Mouse (Mus musculus) thymus, adult 2 months (tissue): ENCODE results near the gene Rps6ka2. TPM values are rescaled to one million over a fixed set of nuclear protein-coding genes. Genes with fewer than 3 reads are reported as not detected.

Experiments
- DNase-seq: peaks from one replicate; pipeline ENCODE4 v3.0.0; 2021
- H3K27ac ChIP-seq: fragments of 200-500 bp; 2 replicates; pipeline ENCODE4 v1.5.1; 2012; ENCODE audit warnings: low read length, control low read depth; ENCODE audit not compliant: control insufficient read depth, insufficient read depth
- H3K27me3 ChIP-seq: fragments of 200-500 bp; 2 replicates; pipeline ENCODE4 v1.6.1; 2012; ENCODE audit warnings: mild to moderate bottlenecking, low read length, moderate library complexity, mixed read lengths; ENCODE audit not compliant: control insufficient read depth, insufficient read depth
- H3K36me3 ChIP-seq: fragments of 200-500 bp; 2 replicates; pipeline ENCODE4 v1.6.1; 2012; ENCODE audit warnings: mild to moderate bottlenecking, low read length, moderate library complexity; ENCODE audit not compliant: control insufficient read depth, insufficient read depth
- H3K4me1 ChIP-seq: fragments of 200-500 bp; replicated peaks from 2 replicates; pipeline ENCODE4 v1.6.1; 2012; ENCODE audit warnings: low read length; ENCODE audit not compliant: control insufficient read depth, insufficient read depth
- H3K4me3 ChIP-seq: fragments of 200-500 bp; 2 replicates; pipeline ENCODE4 v1.5.1; 2012; ENCODE audit warnings: mild to moderate bottlenecking, low read length, control low read depth, moderate library complexity; ENCODE audit not compliant: control insufficient read depth, insufficient read depth
- CTCF ChIP-seq: fragments of 200-500 bp; IDR thresholded peaks from 2 replicates; pipeline ENCODE4 v1.5.1; 2012; ENCODE audit warnings: mild to moderate bottlenecking, control low read depth, low read length, moderate library complexity, borderline replicate concordance; ENCODE audit not compliant: control insufficient read depth, poor library complexity, insufficient read depth; ENCODE audit errors: extremely low read depth
- POLR2A ChIP-seq: fragments of 200-500 bp; IDR thresholded peaks from 2 replicates; pipeline ENCODE4 v1.6.1; 2012; ENCODE audit warnings: mild to moderate bottlenecking, low read length, control low read depth, moderate library complexity; ENCODE audit not compliant: control insufficient read depth, poor library complexity, insufficient read depth; ENCODE audit errors: extremely low read depth
- WGBS: fragments of 180-500 bp; shearing (Covaris S2); methylation state at CpG from one replicate; pipeline ENCODE4 v1.1.7; 2018; 5-methylcytosine and 5-hydroxymethylcytosine counted together
- polyA plus RNA-seq: library from polyadenylated mRNA; depleted of rRNA; stranded (reverse); fragments of >200 nt; gene quantifications from 2 replicates; pipeline ENCODE4 v1.2.3, GENCODE M21; 2012

The Rps6ka2 gene
- polyA plus RNA-seq, 1 experiment, result 8.8 TPM

DNA sequence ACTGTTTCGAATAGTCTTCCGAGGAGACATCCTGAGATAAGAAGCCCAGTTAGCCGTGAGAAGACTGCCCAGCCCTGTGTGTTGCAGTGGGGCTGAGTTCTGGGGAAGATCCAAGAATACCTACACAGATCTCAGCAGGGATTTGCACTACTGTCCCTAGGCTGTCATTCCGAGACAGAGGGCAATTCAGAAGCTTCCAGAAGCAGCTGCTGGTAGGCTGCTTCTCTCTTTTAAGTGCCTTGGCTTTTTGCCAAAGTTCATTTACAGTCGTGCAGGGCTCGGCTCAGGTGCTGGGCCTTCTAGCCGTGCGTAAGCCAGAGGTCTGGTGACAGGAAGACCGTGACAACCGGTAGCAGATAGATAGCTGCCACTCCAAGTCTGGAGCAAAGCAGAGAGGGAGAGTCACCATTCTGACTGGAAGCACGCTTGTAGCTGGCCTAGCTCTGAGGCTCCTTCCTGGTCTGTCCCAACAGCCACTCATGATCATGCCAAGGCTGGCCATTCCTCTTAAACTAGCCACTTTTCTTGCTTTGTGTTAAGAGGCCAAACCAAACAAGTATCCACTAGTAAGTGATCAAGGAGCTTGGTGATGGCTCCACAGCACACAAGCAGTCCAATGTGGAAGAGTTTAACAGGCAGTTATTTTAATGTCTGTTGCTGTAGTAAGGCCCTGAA lies 49.3 kb downstream of the Rps6ka2 start:
- peak; percentile 17 for DNase-seq
- peak overlapping the region; percentile 38; the same call in 1 of the 2 replicates for H3K27ac ChIP-seq

DNA sequence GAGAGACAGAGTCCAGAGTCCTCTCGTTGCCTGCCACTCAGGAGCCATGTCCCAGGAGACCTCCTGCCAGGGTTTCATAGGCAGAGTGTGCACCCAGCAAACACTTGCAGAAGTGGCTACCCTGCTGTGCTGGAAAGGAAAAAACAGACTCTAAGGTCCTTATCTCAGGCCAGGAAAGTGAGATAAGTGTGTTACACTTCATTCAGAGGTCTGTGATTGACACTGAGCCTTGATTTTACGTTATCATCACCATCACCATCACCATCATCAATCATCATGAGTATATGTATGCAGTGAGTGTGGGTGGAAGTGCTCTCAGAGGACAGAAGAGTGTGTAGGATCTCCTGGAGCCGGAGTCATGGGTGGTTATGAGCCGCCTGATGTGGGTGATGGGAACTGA lies 51.4 kb downstream of the Rps6ka2 start:
- Histone ChIP-seq H3K27ac (no peak overlapping the region), H3K27me3 (no peaks in the 10 kb centered on the region), H3K36me3 (no peaks in the 10 kb centered on the region), H3K4me1 (peaks cover 22% of the 10 kb centered on the region), H3K4me3 (no peak overlapping the region)
- DNase-seq, result no peak
- 96% methylated on average over 4 of the region's 4 CpGs for WGBS
- TF ChIP-seq POLR2A (no peak), CTCF (no peak)

More for the DNA sequence above, 49.3 kb downstream of the Rps6ka2 start:
- WGBS, result 25% methylated on average over 11 of the region's 11 CpGs
- no peak for TF ChIP-seq CTCF
- Histone ChIP-seq H3K27me3 (no peaks in the 10 kb centered on the region), H3K36me3 (no peaks in the 10 kb centered on the region), H3K4me1 (peaks cover 22% of the 10 kb centered on the region), H3K4me3 (no peak overlapping the region)

DNA sequence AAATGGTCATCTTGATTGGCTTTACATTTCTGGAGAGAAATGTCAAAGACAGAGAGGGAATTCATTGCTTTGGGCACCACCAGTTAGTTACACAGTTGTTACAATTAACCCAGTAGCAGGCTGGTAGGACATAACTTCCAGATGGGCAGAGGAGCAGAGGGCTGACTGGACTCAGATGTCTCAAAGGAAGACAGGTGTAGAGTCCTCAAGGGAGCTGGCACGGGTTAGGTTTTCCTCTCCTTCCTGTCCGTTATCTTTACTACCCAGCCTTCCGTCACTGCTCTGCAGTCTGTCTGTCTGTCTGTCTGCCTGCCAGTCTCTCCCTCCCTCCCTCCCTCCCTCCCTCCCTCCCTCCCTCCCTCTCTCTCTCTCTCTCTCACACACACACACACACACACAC lies 52.3 kb downstream of the Rps6ka2 start:
- no peak for DNase-seq
- H3K27ac ChIP-seq, result no peak overlapping the region
- H3K27me3 ChIP-seq, result no peaks in the 10 kb centered on the region
- no peaks in the 10 kb centered on the region for H3K36me3 ChIP-seq
- TF ChIP-seq POLR2A, result no peak
- WGBS, result 18% methylated on average over 3 of the region's 3 CpGs
- peaks cover 22% of the 10 kb centered on the region for H3K4me1 ChIP-seq
- no peak overlapping the region for H3K4me3 ChIP-seq

DNA sequence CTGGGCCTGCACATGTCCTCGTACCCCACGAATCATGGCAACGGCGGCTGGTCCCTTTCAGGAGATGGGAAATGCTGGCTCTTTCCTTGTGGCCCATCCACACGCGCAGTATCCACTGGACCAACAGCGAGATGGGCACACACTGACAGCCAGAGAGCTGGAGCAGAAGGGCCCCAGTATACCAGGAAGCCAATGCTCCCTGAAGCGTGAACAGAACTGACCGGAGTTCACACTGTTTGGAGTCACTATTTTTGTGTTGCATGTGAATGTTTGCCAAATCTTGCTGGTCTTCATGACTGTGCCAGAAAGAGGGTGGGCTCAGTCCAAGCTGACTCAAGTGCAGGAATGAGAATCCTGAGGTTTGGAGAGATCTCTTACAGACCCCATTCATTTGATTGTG lies 58.6 kb downstream of the Rps6ka2 start:
- H3K27ac ChIP-seq, result no peak overlapping the region
- H3K27me3 ChIP-seq, result no peaks in the 10 kb centered on the region
- H3K4me1 ChIP-seq, result no peaks in the 10 kb centered on the region
- no peak for DNase-seq
- 94% methylated on average over 9 of the region's 9 CpGs for WGBS
- no peak overlapping the region for H3K4me3 ChIP-seq
- no peaks in the 10 kb centered on the region for H3K36me3 ChIP-seq
- TF ChIP-seq CTCF, result no peak
- no peak for TF ChIP-seq POLR2A

DNA sequence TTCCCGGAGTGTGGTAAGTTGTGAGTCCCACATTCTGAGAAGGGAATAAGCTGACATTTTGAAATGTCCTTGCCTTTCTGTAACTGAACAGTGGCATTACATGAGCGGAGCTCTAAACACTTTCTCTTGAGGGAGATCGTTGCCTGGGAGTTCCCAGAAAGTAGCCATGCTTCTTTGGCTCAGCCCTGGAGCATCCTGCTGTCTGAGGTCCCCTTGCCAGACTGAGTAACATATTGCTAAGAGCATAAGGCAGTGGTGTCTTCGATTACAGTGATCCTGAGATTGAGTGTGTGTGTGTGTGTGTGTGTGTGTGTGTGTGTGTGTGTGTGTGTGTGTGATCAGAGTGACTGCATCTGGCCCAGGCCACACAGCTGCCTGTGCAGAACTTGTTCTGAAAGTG lies 61.4 kb downstream of the Rps6ka2 start:
- WGBS, result 85% methylated on average over 4 of the region's 4 CpGs
- Histone ChIP-seq H3K4me3 (no peak overlapping the region), H3K36me3 (no peaks in the 10 kb centered on the region), H3K27ac (no peak overlapping the region), H3K27me3 (no peaks in the 10 kb centered on the region), H3K4me1 (no peaks in the 10 kb centered on the region)
- no peak for TF ChIP-seq CTCF
- TF ChIP-seq POLR2A, result no peak
- DNase-seq, result no peak

DNA sequence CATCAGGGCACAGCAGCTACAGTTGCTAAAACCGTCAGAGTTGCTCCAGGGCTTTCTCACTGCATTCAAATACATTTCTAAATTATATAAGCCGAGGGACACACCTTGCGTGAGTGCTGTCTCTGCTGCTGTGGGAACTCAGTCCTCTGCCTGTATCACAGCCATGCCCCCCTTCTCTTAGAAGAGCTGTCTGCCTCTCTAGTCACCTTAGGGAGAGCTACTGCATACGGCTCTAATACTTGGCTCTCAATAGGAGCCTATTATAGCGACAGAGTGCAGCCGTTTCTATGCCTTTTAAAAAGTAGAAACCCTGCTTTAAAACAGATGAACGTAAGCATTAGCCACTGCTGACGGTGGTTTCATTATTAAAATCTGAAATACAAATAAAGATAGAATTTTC lies 61.9 kb downstream of the Rps6ka2 start:
- WGBS, result 96% methylated on average over 8 of the region's 8 CpGs
- Histone ChIP-seq H3K27ac (no peak overlapping the region), H3K4me3 (no peak overlapping the region), H3K36me3 (no peaks in the 10 kb centered on the region), H3K27me3 (no peaks in the 10 kb centered on the region), H3K4me1 (no peaks in the 10 kb centered on the region)
- no peak for TF ChIP-seq CTCF
- TF ChIP-seq POLR2A, result no peak
- no peak for DNase-seq

DNA sequence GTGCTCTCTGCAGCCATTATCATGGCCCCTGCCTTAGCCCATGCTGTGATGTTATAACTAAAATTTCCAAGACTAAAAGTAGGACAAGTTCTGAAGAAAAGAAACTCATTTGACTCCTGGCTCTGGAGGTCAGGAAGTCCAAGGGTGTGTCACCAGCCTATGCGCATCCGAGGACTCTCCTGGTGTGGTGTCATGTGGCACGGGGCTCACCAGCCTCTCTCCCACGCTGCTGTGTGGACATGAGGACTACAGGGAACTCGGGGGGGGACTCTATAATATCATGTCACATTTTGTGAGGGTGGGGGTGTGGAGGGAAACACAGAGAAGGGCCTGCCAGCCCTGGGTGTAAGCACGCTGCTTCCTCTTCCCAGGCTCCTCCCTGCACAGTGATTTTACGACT lies 62.5 kb downstream of the Rps6ka2 start:
- TF ChIP-seq POLR2A, result no peak
- TF ChIP-seq CTCF, result no peak
- DNase-seq, result no peak
- Histone ChIP-seq H3K27ac (no peak overlapping the region), H3K36me3 (no peaks in the 10 kb centered on the region), H3K27me3 (no peaks in the 10 kb centered on the region), H3K4me1 (no peaks in the 10 kb centered on the region), H3K4me3 (no peak overlapping the region)
- 65% methylated on average over 7 of the region's 7 CpGs for WGBS
